18 mouse cellular contexts compared by ENCODE assay signal in genomic region chr19:45988238-45988637, GRCm38 (mm10). TPM values are rescaled to one million over a fixed set of nuclear protein-coding genes. Genes with fewer than 3 reads are reported as not detected.
A peak's percentile ranks its signal among the peaks of the same experiment; 100 is the strongest.
DNase-seq lines count a peak whose midpoint lies in the region; ATAC-seq lines count a peak whose summit lies in the region.
"Had no signal": no experiment of that assay in that cellular context is flagged by ENCODE, and none has a peak within 500 bp of the region (broad histone marks: within the 10 kb centered on the region; RNA-seq: fewer than 3 reads in every experiment).

No protein-coding gene starts in this region.

- peak; percentile 14 for DNase-seq in 3134 (ENCODE audit: extremely low read depth, insufficient read length, low spot score)
- peak; percentile 23 for DNase-seq in 416B (ENCODE audit: low read depth)
- peak; percentile 46 for DNase-seq in NIH3T3 (ENCODE audit: low read depth)
- DNase-seq in embryo, embryonic 9.5 days (ENCODE audit: extremely low spot score): no peak
- DNase-seq in kidney, adult 18-20 months: no peak
- DNase-seq: adrenal gland, adult 8-10 months; adrenal gland, postnatal 25 days; B cell, adult 2 months; cerebellum, adult 18-20 months; cerebellum, adult 9-10 months; cerebellum, postnatal 14 days; gastrocnemius, postnatal 25 days; heart, adult 2 months; kidney, adult 8-10 months had no signal

- ATAC-seq in erythroblast, adult 5-6 weeks (replicated peaks; ENCODE audit: low FRiP score, poor library complexity, severe bottlenecking): no peak
- ATAC-seq: forebrain, embryonic 15.5 days; intestine, postnatal 0 days; Patski had no signal

RNA-seq across cellular contexts. Expression of gene Armh3, which starts 10.1 kb away (rescaled TPM):
- total RNA-seq in erythroblast, adult 5-6 weeks (2015; ENCODE audit: low replicate concordance): 0.42 and 1.3 TPM in 2 replicates
- 0.60 and 1.4 TPM in 2 replicates for total RNA-seq in erythroblast, adult 5-6 weeks (2017; ENCODE audit: low replicate concordance)

RNA-seq across cellular contexts. Expression of gene Hps6, which starts 15.1 kb away (rescaled TPM):
- not detected in 2 replicates for total RNA-seq in erythroblast, adult 5-6 weeks (2015; ENCODE audit: low replicate concordance)
- 0.28 and 0.77 TPM in 2 replicates for total RNA-seq in erythroblast, adult 5-6 weeks (2017; ENCODE audit: low replicate concordance)

RNA-seq across cellular contexts. Expression of gene Pprc1, which starts 56.4 kb away (rescaled TPM):
- total RNA-seq in erythroblast, adult 5-6 weeks (2015; ENCODE audit: low replicate concordance): 19.6 and 30.7 TPM in 2 replicates
- 11.7 and 20.1 TPM in 2 replicates for total RNA-seq in erythroblast, adult 5-6 weeks (2017; ENCODE audit: low replicate concordance)

RNA-seq across cellular contexts. Expression of gene Ldb1, which starts 56.8 kb away (rescaled TPM):
- total RNA-seq in erythroblast, adult 5-6 weeks (2015; ENCODE audit: low replicate concordance): 13.2 and 16.3 TPM in 2 replicates
- 21.6 and 37.9 TPM in 2 replicates for total RNA-seq in erythroblast, adult 5-6 weeks (2017; ENCODE audit: low replicate concordance)

Comparison
In these comparisons a context has a peak if more than half of its experiments do, and no peak if none do; other contexts are left out.
1. DNase-seq: peak in 3134 (single experiment), 416B (single experiment) and NIH3T3 (single experiment); none in embryo, embryonic 9.5 days (single experiment) and kidney, adult 18-20 months (single experiment).